Mouse (Mus musculus) activated CD4-positive, CD25-positive, alpha-beta regulatory T cell (primary cell): ENCODE measurements around the gene Olfr1230. TPM values are rescaled to one million over a fixed set of nuclear protein-coding genes. Genes with fewer than 3 reads are reported as not detected.

Source experiments
- polyA plus RNA-seq, 2 experiments: library from polyadenylated mRNA; unstranded; fragments of 100-300 nt; shearing (Covaris generic); gene quantifications; one replicate each; pipeline ENCODE4 v1.2.1; 2017

Gene Olfr1230
- polyA plus RNA-seq = not detected

GRCm38 (mm10) chr2:89297168-89297567, at the start of gene Olfr1230:
Gene Olfr1230 (minus strand): TSS chr2:89297268.

DNA sequence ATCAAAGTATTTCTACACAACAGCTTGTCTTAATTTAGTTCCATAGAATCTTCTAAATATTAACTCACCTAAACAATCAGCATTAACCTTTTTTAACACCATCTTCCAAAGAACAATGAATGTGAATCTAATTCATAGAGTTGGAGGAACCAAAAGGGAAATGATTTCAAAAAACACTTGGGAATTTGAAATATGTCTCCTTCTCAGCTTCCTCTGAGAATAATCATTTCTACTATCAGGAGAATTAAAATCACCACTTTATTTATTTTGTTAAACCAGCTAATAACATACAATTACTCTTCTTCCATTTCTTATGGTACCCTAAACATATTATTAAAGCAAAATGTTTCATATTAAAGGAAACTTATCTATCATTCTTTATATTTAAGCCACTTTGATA, 45.2 kb upstream of the Olfr1230 start, which contains the start of gene Olfr1233:
Gene Olfr1233, minus strand, starts transcription at position 101 of the 400 bp plus-strand sequence.

DNA sequence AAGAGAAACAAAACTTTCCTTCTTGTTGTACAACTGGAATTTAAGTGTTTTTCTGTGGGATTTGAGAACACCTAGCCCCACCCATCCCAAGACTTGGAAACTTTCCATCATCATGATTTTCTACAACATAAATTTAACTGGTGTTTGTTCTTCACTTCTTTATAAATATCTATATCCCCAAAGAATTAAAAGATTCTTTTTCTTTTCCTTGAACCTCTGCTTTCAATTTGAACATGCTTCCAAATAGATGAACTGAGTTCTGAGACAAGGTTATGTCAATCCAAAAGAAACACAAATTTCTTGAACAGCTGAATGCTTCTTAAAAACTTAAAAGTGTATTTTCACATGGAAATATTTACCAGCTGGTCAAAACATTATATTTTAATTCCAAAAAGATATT, 32.5 kb upstream of the Olfr1230 start, which contains the start of gene Olfr1232:
Gene Olfr1232, minus strand, starts transcription at position 101 of the 400 bp plus-strand sequence.

GRCm38 (mm10) chr2:89306974-89307373, 9.9 kb upstream of the Olfr1230 start, which contains the start of gene Olfr1231:
Gene Olfr1231 (minus strand): TSS chr2:89307074.

DNA sequence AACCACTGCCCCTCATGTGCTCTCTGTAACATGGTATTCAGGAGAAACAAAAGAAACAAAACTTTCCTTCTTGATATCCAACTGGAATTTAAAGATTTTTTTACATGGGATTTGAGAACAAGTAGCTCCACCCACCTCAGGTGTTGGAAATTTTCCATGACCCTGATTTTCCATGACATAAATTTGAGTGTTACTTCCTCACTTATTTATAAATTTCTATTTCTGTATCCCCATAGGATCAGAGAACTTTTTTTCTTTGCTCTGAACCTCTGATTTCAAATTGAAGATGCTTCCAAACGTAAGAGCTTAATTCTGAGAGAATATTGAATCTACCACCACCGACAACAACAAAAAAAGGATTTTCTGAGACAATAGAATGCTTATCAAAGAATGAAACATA, 9.2 kb downstream of the Olfr1230 start, which contains the start of gene Olfr1229:
Gene Olfr1229, minus strand, starts transcription at position 101 of the 400 bp plus-strand sequence.

DNA sequence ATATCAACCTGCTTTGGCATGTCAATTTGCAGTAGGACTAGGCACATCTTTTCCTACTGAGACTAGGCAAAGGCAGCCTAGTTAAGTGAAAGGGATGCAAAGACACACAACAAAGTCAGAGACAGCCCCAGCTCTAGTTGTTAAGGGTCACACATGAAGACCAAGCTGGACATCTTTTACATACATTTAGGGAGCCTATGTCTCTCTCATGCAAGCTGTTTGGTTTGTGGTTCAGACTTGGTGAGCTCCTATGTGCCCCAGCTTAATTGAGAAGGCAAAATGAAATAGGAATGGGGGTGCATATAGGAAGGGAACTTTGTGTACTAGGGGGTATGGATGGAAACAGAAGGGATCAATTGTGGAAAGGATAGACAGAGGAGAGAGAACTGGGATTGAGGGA, 43.1 kb downstream of the Olfr1230 start, which contains the start of gene Olfr1228:
Gene Olfr1228, minus strand, starts transcription at position 101 of the 400 bp plus-strand sequence.

Other genes starting within 250 kb of the Olfr1230 start
- gene Olfr1218, start 236.1 kb downstream of the Olfr1230 start, polyA plus RNA-seq = not detected
- not detected for gene Olfr1219, start 213.8 kb downstream of the Olfr1230 start, polyA plus RNA-seq
- under 1 TPM in 1 of 2 experiments, not detected in 1; 0.17 TPM for gene Olfr1220, start 190.4 kb downstream of the Olfr1230 start, polyA plus RNA-seq
- not detected for gene Olfr1221, start 180.0 kb downstream of the Olfr1230 start, polyA plus RNA-seq
- gene Olfr1222, start 164.2 kb downstream of the Olfr1230 start, polyA plus RNA-seq = under 1 TPM in 1 of 2 experiments, not detected in 1; 0.07 TPM
- gene Olfr1223, start 145.7 kb downstream of the Olfr1230 start, polyA plus RNA-seq = under 1 TPM; 0.13 to 0.37 TPM
- gene Olfr1224-ps1, start 133.2 kb downstream of the Olfr1230 start, polyA plus RNA-seq = under 1 TPM in 1 of 2 experiments, not detected in 1; 0.23 TPM
- not detected for gene Olfr1225, start 122.6 kb downstream of the Olfr1230 start, polyA plus RNA-seq
- not detected for gene Olfr1226, start 97.2 kb downstream of the Olfr1230 start, polyA plus RNA-seq
- gene Olfr1228, start 43.2 kb downstream of the Olfr1230 start, polyA plus RNA-seq = under 1 TPM in 1 of 2 experiments, not detected in 1; 0.32 TPM
- gene Olfr1229, start 9.3 kb downstream of the Olfr1230 start, polyA plus RNA-seq = not detected
- gene Olfr1231, start 9.8 kb upstream of the Olfr1230 start, polyA plus RNA-seq = under 1 TPM in 1 of 2 experiments, not detected in 1; 0.31 TPM
- gene Olfr1232, start 32.4 kb upstream of the Olfr1230 start, polyA plus RNA-seq = not detected
- under 1 TPM in 1 of 2 experiments, not detected in 1; 0.04 TPM for gene Olfr1233, start 45.1 kb upstream of the Olfr1230 start, polyA plus RNA-seq
- under 1 TPM in 1 of 2 experiments, not detected in 1; 0.31 TPM for gene Olfr1234, start 67.6 kb upstream of the Olfr1230 start, polyA plus RNA-seq
- under 1 TPM; 0.04 to 0.05 TPM for gene Olfr1238, start 112.4 kb upstream of the Olfr1230 start, polyA plus RNA-seq
- gene Olfr1239, start 123.1 kb upstream of the Olfr1230 start, polyA plus RNA-seq = under 1 TPM in 1 of 2 experiments, not detected in 1; 0.11 TPM
- not detected for gene Olfr1240, start 145.7 kb upstream of the Olfr1230 start, polyA plus RNA-seq
- gene Olfr1241, start 189.9 kb upstream of the Olfr1230 start, polyA plus RNA-seq = not detected
- not detected for gene Olfr1242, start 201.1 kb upstream of the Olfr1230 start, polyA plus RNA-seq
- gene Olfr1243, start 234.2 kb upstream of the Olfr1230 start, polyA plus RNA-seq = not detected